Mouse (Mus musculus) cerebellum, postnatal 14 days (tissue): ENCODE measurements at regions not wholly inside any gene's neighbourhood (a gene's known extent, or its start where the extent isn't known, plus 50 kb on each side); places are given as distances from the start of the nearest gene placed in this dataset.
A peak's percentile ranks its signal among the peaks of the same experiment; 100 is the strongest.

Experiments used
- DNase-seq, 2 experiments: peaks; one replicate each; pipeline ENCODE4 v3.0.0; 2021; ENCODE audit warnings: mixed read lengths in 2 of 2

DNA sequence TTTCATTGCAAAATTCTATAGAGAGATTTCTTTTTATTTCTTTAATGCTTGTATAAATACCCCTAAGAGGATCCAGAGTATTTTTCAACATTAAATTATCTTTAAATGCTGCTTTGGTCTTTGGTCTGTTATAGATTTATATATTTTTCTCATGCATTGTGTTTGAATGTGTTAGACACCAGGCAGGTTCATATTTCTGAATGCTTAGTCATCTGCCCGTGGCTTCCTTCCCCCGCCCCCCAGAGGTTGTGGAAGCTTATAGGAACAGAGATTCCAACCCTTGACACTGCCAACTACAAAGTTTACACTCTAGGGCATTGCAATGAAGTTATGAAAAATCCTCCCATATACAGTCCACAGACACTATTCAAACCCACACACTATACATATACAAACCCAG is 1066.6 kb downstream of the Efnb2 start:
- DNase-seq, result no peak

DNA sequence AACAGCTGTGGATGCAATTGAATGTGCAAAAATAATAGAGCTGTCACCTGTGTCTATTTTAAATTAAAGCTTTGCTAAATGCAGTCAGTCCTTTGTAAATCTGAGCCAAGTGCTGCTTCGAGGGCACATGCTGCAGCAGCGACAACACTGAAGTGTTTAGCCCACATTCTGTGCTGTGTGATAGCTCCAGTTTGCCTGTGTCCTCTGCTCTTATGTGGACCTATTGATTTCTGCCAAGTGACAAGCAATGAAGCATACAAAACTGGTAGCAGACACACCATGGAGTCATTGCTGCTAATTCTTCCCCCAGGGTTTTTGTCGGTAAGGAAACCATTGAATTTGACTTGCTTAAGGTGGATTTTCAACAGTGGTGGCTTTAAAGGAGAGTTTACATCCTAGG is 1085.4 kb downstream of the Efnb2 start:
- DNase-seq, result peak in 1 of 2 experiments; percentile 5

DNA sequence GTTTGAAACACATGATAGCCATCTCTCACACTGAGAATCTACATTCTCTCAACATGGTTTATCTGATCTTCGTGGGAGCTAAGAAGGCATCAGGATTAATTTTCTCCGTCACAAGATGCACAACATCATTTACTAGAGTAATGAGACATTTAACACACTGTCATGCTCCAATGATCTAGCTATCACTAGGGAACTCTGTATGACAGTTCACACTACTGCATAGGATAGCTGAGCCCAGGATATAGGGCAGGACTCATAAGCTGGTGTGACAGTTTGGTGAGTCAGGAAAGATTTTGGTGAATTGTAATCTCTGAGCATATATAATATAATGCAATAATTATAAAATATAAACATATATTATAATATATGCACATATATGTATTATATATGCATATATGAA is 1100.4 kb downstream of the Efnb2 start:
- DNase-seq, result no peak

DNA sequence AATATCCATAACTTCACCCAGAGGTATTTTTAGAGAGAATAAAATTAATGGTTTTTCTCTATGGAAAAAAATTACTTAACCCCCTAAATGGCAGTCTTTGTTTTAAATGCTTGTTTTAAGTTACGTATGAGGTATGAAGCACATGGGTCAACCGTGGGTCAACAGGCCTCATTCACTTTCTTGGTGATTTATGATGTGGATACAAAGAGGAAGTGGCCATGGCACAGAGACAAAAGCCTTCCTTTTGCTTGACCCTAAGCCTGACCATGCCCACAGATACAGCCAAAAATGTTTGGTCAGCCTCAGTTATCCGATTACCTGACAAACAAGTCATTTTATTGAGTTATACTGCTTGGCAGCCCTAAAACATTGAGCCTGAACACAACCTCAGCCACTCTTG is 1106.3 kb downstream of the Efnb2 start:
- DNase-seq, result no peak
